In genomic region chr4:25757909-25758548, GRCm38 (mm10) we compare ENCODE assay signal across 23 mouse cellular contexts. TPM values are rescaled to one million over a fixed set of nuclear protein-coding genes. Genes with fewer than 3 reads are reported as not detected.
DNase-seq lines count a peak whose midpoint lies in the region; ATAC-seq and TF ChIP-seq lines count a peak whose summit lies in the region.
"Had no signal": no experiment of that assay in that cellular context is flagged by ENCODE, and none has a peak within 500 bp of the region (broad histone marks: within the 10 kb centered on the region; RNA-seq: fewer than 3 reads in every experiment).

No protein-coding gene starts in this region.

- no peaks in the 10 kb centered on the region for H3K4me1 ChIP-seq in hindbrain, embryonic 11.5 days (replicated peaks; ENCODE audit: control insufficient read depth, insufficient read depth, low read length)
- no peaks in the 10 kb centered on the region for H3K4me1 ChIP-seq in hindbrain, embryonic 13.5 days (replicated peaks)
- no peaks in the 10 kb centered on the region for H3K4me1 ChIP-seq in forebrain, embryonic 16.5 days (replicated peaks; ENCODE audit: control insufficient read depth, insufficient read depth, low read length)
- H3K4me1 ChIP-seq: embryonic facial prominence, embryonic 12.5 days; heart, embryonic 10.5 days; limb, embryonic 13.5 days; liver, embryonic 12.5 days; midbrain, embryonic 10.5 days; neural tube, embryonic 13.5 days had no signal

- no peak for TF ChIP-seq POLR2A in brain, embryonic 14.5 days (IDR thresholded peaks at IDR 0.05; ENCODE audit: borderline replicate concordance, extremely low read depth, insufficient read depth, insufficient read length, poor library complexity, severe bottlenecking)

- H3K27ac ChIP-seq in hindbrain, embryonic 11.5 days (ENCODE audit: low read depth, low read length): no peak overlapping the region
- H3K27ac ChIP-seq in hindbrain, embryonic 13.5 days: no peak overlapping the region
- no peak overlapping the region for H3K27ac ChIP-seq in forebrain, embryonic 16.5 days (ENCODE audit: low read length)
- H3K27ac ChIP-seq: embryonic facial prominence, embryonic 12.5 days; heart, embryonic 10.5 days; limb, embryonic 13.5 days; liver, embryonic 12.5 days; midbrain, embryonic 10.5 days; neural tube, embryonic 13.5 days had no signal

- H3K36me3 ChIP-seq in hindbrain, embryonic 11.5 days (ENCODE audit: control insufficient read depth, insufficient read depth, low read length): no peaks in the 10 kb centered on the region
- no peaks in the 10 kb centered on the region for H3K36me3 ChIP-seq in hindbrain, embryonic 13.5 days
- H3K36me3 ChIP-seq in forebrain, embryonic 16.5 days (ENCODE audit: control insufficient read depth, insufficient read depth): no peaks in the 10 kb centered on the region
- H3K36me3 ChIP-seq: embryonic facial prominence, embryonic 12.5 days; heart, embryonic 10.5 days; limb, embryonic 13.5 days; liver, embryonic 12.5 days; midbrain, embryonic 10.5 days; neural tube, embryonic 13.5 days had no signal

- no peak for TF ChIP-seq CTCF in brain, embryonic 14.5 days (IDR thresholded peaks at IDR 0.05; ENCODE audit: borderline replicate concordance, extremely low read depth, insufficient read depth, insufficient read length)

- 72% methylated on average over 4 of the region's 5 CpGs for WGBS in hindbrain, embryonic 11.5 days
- 83% methylated on average over 4 of the region's 5 CpGs for WGBS in hindbrain, embryonic 13.5 days
- 55% methylated on average over 4 of the region's 5 CpGs for WGBS in forebrain, embryonic 16.5 days

- no peak for DNase-seq in cerebellum, adult 11-12 months
- DNase-seq in hindbrain, embryonic 11.5 days (ENCODE audit: low spot score): no peak
- DNase-seq in brain, embryonic 14.5 days (ENCODE audit: low read depth): peak; percentile 60
- no peak for DNase-seq in right cerebral cortex, postnatal 10 days (ENCODE audit: low spot score in 2 of 2)
- DNase-seq: adrenal gland, postnatal 25 days; cerebellum, adult 8-10 months; heart, postnatal 4 days; kidney, postnatal 25 days; lung, adult 18-20 months; lung, postnatal 10 days; right cerebral cortex, postnatal 4 days; thymus, postnatal 14 days had no signal

- H3K27me3 ChIP-seq in hindbrain, embryonic 11.5 days (ENCODE audit: control insufficient read depth, insufficient read depth, low read length): no peaks in the 10 kb centered on the region
- no peaks in the 10 kb centered on the region for H3K27me3 ChIP-seq in hindbrain, embryonic 13.5 days
- H3K27me3 ChIP-seq in forebrain, embryonic 16.5 days (replicated peaks; ENCODE audit: control insufficient read depth, insufficient read depth, low read length): no peaks in the 10 kb centered on the region
- H3K27me3 ChIP-seq: embryonic facial prominence, embryonic 12.5 days; limb, embryonic 13.5 days; liver, embryonic 12.5 days; neural tube, embryonic 13.5 days had no signal

- H3K9me3 ChIP-seq in hindbrain, embryonic 11.5 days (ENCODE audit: control insufficient read depth, low read length): no peaks in the 10 kb centered on the region
- H3K9me3 ChIP-seq in hindbrain, embryonic 13.5 days: no peaks in the 10 kb centered on the region
- no peaks in the 10 kb centered on the region for H3K9me3 ChIP-seq in forebrain, embryonic 16.5 days (ENCODE audit: control insufficient read depth, low read length)
- H3K9me3 ChIP-seq: embryonic facial prominence, embryonic 12.5 days; heart, embryonic 10.5 days; limb, embryonic 13.5 days; liver, embryonic 12.5 days; midbrain, embryonic 10.5 days; neural tube, embryonic 13.5 days had no signal

- no peak overlapping the region for H3K4me3 ChIP-seq in hindbrain, embryonic 11.5 days (ENCODE audit: low read depth, low read length)
- H3K4me3 ChIP-seq in hindbrain, embryonic 13.5 days: no peak overlapping the region
- H3K4me3 ChIP-seq in forebrain, embryonic 16.5 days (replicated peaks; ENCODE audit: low read length): no peak overlapping the region
- H3K4me3 ChIP-seq: embryonic facial prominence, embryonic 12.5 days; heart, embryonic 10.5 days; limb, embryonic 13.5 days; liver, embryonic 12.5 days; midbrain, embryonic 10.5 days; myocyte; neural tube, embryonic 13.5 days had no signal

- no peak overlapping the region for H3K9ac ChIP-seq in hindbrain, embryonic 11.5 days (ENCODE audit: low read depth, low read length)
- no peak overlapping the region for H3K9ac ChIP-seq in hindbrain, embryonic 13.5 days
- H3K9ac ChIP-seq in forebrain, embryonic 16.5 days (replicated peaks; ENCODE audit: low read depth, low read length): no peak overlapping the region
- H3K9ac ChIP-seq: embryonic facial prominence, embryonic 12.5 days; limb, embryonic 13.5 days; liver, embryonic 12.5 days; neural tube, embryonic 13.5 days had no signal

- H3K4me2 ChIP-seq in hindbrain, embryonic 11.5 days (replicated peaks; ENCODE audit: low read depth, low read length): no peak overlapping the region
- H3K4me2 ChIP-seq in hindbrain, embryonic 13.5 days: no peak overlapping the region
- no peak overlapping the region for H3K4me2 ChIP-seq in forebrain, embryonic 16.5 days (ENCODE audit: low read length)
- H3K4me2 ChIP-seq: embryonic facial prominence, embryonic 12.5 days; limb, embryonic 13.5 days; liver, embryonic 12.5 days; neural tube, embryonic 13.5 days had no signal

- ATAC-seq in cerebellum, adult (ENCODE audit: insufficient number of reproducible peaks, low FRiP score, low TSS enrichment): 0 out of 2 replicates have a peak, but pooled peaks have one; percentile 64
- 0 out of 2 replicates have a peak, but pooled peaks have one; percentile 45 for ATAC-seq in hindbrain, embryonic 11.5 days (ENCODE audit: low FRiP score)
- ATAC-seq in hindbrain, embryonic 13.5 days (ENCODE audit: low FRiP score): no peak
- peak; percentile 49; the same call in 1 of the 2 replicates for ATAC-seq in forebrain, embryonic 16.5 days
- ATAC-seq: intestine, postnatal 0 days; liver, embryonic 12.5 days had no signal

RNA-seq across cellular contexts. Expression of gene Fut9, which starts 42.0 kb away (rescaled TPM):
- polyA plus RNA-seq in hindbrain, embryonic 11.5 days (2014; fragmentation: Nextera tagmentation; extraction: Ambion mirVana): 1.9 and 2.2 TPM in 2 replicates
- 9.8 and 10.9 TPM in 2 replicates for polyA plus RNA-seq in hindbrain, embryonic 13.5 days (2015; fragmentation: Nextera tagmentation; extraction: Ambion mirVana)
- polyA plus RNA-seq in brain, embryonic 14.5 days (2012; rRNA removed): 6.8 and 7.6 TPM in 2 replicates
- 19.2 and 19.8 TPM in 2 replicates for polyA plus RNA-seq in forebrain, embryonic 16.5 days (2015; fragmentation: Nextera tagmentation; extraction: Ambion mirVana)
- polyA plus RNA-seq: liver, embryonic 12.5 days had no signal
